Mouse (Mus musculus) inflammation-experienced regulatory T-cells, adult 6 months (primary cell): ENCODE results near the gene Tmcc2. TPM values are rescaled to one million over a fixed set of nuclear protein-coding genes. Genes with fewer than 3 reads are reported as not detected.
A peak's percentile ranks its signal among the peaks of the same experiment; 100 is the strongest.

Experiments used
- ATAC-seq: one replicate; pipeline ENCODE4 v1.8.0; 2017
- polyA plus RNA-seq, 3 experiments: library from polyadenylated mRNA; unstranded; fragments of 100-300 nt; shearing (Covaris generic); gene quantifications; one replicate each; pipeline ENCODE4 v1.2.1; 2017

The Tmcc2 gene
- polyA plus RNA-seq, 3 experiments from 2014 or later = 0.39 to 1.2 (median 1.2) TPM

- ATAC-seq = no peak
Observed at GRCm38 (mm10) chr1:132338027-132338660, 52.9 kb downstream of the Tmcc2 start.

- ATAC-seq = no peak
Observed at GRCm38 (mm10) chr1:132336921-132337320, 54.2 kb downstream of the Tmcc2 start.

GRCm38 (mm10) chr1:132335378-132335965, 55.6 kb downstream of the Tmcc2 start:
- no peak for ATAC-seq

- no peak for ATAC-seq
Observed at GRCm38 (mm10) chr1:132334178-132334801, 56.8 kb downstream of the Tmcc2 start.

DNA sequence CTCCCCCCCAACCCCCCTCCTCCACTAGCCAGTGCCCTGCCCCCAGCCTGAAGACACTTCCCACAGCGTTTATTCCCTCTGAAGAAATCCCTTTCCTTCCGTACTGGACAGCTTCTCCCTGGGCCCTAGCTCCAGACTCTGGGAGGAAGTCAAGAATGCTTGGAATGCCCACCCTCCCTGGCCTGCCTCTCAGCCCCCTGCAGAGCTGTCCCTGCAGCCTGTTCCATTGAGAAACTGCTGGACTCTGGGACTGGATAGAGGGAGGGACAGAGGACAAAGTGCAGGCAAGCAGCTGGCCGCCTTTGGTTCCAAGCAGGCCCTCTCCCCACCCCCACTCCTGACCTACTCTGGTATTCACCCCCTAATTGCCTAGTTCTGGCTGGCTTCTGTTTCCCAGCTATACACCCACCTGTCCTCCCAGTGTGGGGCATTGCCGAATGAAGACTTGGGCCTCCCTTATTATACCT, 57.4 kb downstream of the Tmcc2 start:
- no peak for ATAC-seq

GRCm38 (mm10) chr1:132333201-132333600, 57.9 kb downstream of the Tmcc2 start:
- ATAC-seq = no peak

- no peak for ATAC-seq
Observed at GRCm38 (mm10) chr1:132331283-132331682, 59.8 kb downstream of the Tmcc2 start.

DNA sequence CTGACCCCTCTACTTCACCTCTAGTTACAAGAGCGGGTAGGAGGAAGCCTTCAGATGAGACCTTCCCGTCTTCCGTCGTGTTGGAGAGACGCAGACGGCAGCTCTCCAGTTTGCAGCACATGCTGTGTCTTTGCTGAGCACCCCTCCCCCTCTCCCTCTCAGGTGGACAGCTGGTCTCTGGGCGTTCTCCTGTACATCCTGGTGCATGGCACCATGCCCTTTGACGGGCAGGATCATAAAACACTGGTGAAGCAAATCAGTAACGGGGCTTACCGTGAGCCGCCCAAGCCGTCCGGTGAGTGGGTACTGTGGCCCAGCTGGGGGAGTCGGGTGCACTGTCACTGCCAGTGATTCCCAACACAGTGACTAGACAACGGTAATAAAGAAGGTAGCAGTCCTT, 60.7 kb downstream of the Tmcc2 start:
- ATAC-seq = no peak

GRCm38 (mm10) chr1:132329656-132330055, 61.4 kb downstream of the Tmcc2 start:
- no peak for ATAC-seq

- ATAC-seq = no peak
Observed at GRCm38 (mm10) chr1:132328565-132328964, 62.5 kb downstream of the Tmcc2 start.

DNA sequence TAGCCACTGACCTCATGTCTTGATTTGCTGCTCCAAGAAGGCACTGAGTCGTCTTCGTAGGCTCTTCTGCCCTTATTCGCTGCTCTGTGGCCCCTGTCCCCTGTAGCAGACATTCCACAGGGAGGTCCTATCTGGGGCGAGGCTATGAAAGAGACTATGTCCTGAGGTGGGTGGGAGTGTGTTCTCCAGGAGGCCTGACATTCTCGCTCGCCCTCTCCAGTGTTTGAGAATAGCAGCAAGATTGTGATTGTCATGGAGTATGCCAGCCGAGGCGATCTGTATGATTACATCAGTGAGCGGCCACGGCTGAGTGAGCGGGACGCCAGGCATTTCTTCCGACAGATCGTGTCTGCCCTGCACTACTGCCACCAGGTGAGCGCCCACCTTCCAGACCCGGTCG, 63.6 kb downstream of the Tmcc2 start:
- ATAC-seq = no peak

- no peak for ATAC-seq
Observed at GRCm38 (mm10) chr1:132326777-132327176, 64.3 kb downstream of the Tmcc2 start.

GRCm38 (mm10) chr1:132322711-132323542, 68.2 kb downstream of the Tmcc2 start:
- no peak for ATAC-seq

DNA sequence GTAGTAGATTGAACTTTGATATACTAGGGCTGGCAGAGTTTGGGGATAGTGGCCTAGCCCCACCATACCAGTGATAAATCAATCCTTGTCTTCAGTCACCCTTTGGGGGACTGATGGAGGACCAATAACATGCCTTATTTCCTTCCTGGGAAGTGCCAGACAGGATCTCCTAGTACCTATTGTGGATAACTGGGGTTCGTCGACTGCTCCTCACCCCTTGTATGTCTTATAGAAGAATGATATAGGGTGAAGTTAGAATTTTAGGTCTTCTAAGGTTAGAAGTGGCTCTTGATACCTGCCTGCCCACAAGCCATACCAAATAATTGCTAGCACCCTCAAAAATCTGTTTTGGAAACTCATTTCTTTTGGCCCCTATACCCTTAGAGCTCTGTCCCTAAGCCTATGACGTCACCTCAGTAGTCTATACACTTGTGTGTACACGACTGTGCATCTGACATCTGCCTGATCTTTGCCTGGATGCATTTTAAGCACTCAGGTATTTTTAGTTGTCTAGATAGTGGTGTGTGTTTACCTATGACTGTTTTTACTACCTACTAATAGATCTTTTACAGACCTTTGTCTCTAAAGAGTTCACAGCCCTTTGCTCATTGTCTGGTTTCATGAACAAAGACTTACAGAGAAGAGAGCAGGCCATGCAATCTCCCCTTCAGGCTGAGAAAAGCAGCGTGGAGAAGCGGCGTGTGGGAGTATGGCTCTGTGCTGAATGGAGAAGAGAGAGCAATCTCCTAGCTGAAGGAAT, 69.1 kb downstream of the Tmcc2 start:
- ATAC-seq = no peak

- ATAC-seq = no peak
Observed at GRCm38 (mm10) chr1:132319242-132319641, 71.8 kb downstream of the Tmcc2 start.

DNA sequence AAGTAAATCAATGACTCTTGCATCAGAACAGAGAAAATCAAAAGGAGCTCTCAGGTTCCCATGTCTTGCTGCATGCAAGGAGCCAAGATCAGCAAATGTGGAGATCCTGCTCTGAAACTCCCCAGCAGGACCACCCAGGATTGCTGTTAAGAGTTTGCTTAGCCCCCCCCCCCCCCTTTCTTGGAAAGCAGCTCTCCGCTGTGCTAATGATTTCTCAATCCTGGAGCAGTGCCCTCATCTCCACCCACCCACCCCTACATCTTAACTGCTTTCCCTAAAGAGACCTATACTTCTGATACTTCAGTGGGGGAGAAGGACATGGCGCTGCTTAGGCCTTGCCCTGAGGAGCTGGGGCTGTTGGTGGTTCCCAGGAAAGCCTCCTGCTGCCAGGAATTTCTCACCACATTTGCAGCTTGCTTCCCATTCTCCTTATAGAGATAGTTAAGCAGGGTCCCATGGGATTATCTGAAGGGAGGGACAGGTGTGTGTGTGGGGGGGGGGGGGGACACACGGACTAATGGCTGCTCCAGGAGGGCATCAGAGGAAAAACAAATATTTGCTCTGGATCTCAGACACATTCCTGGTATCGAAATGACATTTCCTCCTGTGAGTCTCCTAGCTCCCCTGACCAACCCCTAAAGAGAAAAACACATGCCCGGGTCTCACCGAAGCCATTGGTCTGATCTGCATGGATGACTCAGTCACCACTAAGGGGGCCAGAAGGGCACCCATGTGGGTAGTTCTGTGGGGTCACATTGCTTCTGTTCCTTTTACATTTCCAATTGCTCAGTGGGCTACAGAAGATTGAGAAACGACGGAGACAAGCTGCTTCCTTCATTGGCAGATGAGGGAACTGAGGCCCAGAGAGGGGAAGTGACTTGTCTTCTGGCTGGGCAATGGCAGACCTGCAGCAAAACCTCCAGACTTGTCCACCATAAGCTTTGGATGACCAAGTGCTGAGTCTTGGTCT, 72.9 kb downstream of the Tmcc2 start:
- no peak for ATAC-seq

GRCm38 (mm10) chr1:132317413-132317812, 73.7 kb downstream of the Tmcc2 start:
- ATAC-seq = peak; percentile 26

- peak; percentile 1 for ATAC-seq
Observed at GRCm38 (mm10) chr1:132316625-132316994, 74.5 kb downstream of the Tmcc2 start.

DNA sequence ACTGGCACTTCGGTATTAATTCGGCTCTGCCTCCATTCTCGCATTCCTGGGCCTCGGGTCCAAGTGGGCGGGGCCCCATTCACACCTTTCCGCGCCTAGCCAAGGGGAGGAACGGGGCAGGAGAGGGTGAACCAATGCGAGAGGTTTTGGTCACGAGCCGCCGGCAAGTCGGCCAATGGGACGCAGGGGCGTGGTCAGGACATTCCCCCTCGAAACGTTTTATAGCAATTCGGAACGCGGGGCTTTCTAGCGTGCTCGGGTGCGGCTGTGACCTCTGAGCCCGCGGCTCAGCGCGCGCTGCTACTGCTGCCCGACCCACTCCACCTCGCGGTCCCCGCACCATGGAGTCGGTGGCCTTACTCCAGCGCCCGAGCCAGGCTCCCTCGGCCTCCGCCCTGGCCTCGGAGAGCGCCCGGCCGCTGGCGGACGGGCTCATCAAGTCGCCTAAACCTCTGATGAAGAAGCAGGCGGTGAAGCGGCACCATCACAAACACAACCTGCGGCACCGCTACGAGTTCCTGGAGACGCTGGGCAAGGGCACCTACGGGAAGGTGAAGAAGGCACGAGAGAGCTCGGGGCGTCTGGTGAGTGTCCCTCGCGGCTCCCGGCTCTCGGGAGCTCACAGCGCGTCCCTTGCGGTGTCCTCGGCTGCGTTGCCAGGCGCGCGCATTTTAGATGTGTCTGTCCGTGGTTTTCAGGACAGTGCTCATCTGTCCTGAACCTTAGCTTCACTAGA, 75.0 kb downstream of the Tmcc2 start, which contains the start of gene Nuak2:
Nuak2 (plus strand) TSS at position 238 of the 736 bp plus-strand sequence.
- peak; percentile 85 for ATAC-seq

DNA sequence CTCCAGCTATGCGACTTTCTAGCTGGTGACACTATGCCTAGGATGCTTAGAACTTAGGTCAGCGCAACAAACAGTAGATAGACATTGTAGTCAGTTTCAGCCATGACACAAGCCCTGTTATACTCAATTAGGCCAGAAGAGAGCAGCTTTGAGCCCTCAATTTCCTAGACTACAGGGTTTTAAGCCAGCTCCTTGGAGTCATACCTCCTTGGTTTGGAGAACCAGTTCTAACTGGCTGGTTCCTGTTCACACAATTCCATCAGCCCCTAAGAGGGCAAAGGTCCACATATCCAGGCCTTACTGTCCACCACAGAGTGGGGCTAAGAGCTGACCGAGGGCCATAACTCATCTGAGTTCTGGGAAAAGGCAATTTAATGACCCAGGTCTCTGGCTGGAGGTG, 78.4 kb downstream of the Tmcc2 start:
- peak; percentile 42 for ATAC-seq
